Mouse (Mus musculus) lung, postnatal 10 days (tissue): Measurements from ENCODE around the gene Htt.

ENCODE experiments used
- DNase-seq: peaks from one replicate; pipeline ENCODE4 v3.0.0; 2021

Htt gene

GRCm38 (mm10) chr5:34931516-34932457 lies 170.2 kb downstream of the Htt start:
- peak; percentile 55 for DNase-seq

- peak; percentile 51 for DNase-seq
Observed at GRCm38 (mm10) chr5:34932458-34932806, 170.9 kb downstream of the Htt start.

GRCm38 (mm10) chr5:34933461-34933860 lies 171.9 kb downstream of the Htt start:
- DNase-seq = no peak

GRCm38 (mm10) chr5:34941710-34942470 lies 180.3 kb downstream of the Htt start:
- no peak for DNase-seq

- no peak for DNase-seq
Observed at GRCm38 (mm10) chr5:34943428-34943827, 181.9 kb downstream of the Htt start.

- peak; percentile 90 for DNase-seq
Observed at GRCm38 (mm10) chr5:34948861-34949760, 187.6 kb downstream of the Htt start, which contains the start of gene Rgs12. Gene Rgs12 (plus strand): TSS chr5:34949445.

GRCm38 (mm10) chr5:34949769-34950211 lies 188.2 kb downstream of the Htt start:
- no peak for DNase-seq

- no peak for DNase-seq
Observed at GRCm38 (mm10) chr5:34950486-34951160, 189.1 kb downstream of the Htt start.

GRCm38 (mm10) chr5:34951161-34951834 lies 189.8 kb downstream of the Htt start:
- DNase-seq = peak; percentile 66

- no peak for DNase-seq
Observed at GRCm38 (mm10) chr5:34954508-34954907, 193.0 kb downstream of the Htt start.

GRCm38 (mm10) chr5:34955630-34956029 lies 194.1 kb downstream of the Htt start:
- peak; percentile 65 for DNase-seq

- DNase-seq = no peak
Observed at GRCm38 (mm10) chr5:34956151-34956550, 194.6 kb downstream of the Htt start.

- peak; percentile 79 for DNase-seq
Observed at GRCm38 (mm10) chr5:34957015-34957414, 195.5 kb downstream of the Htt start.

GRCm38 (mm10) chr5:34960021-34960420 lies 198.5 kb downstream of the Htt start:
- no peak for DNase-seq
